Mouse (Mus musculus) CH12.LX (cell line): ENCODE data around the gene Vdr.

Experiments
- BHLHE40 ChIP-seq: IDR thresholded peaks from 2 replicates; pipeline ENCODE4 v1.6.1; 2011; ENCODE audit warnings: mild to moderate bottlenecking, low read depth, low read length, improper control_type of control experiment
- CHD2 ChIP-seq: IDR thresholded peaks from 2 replicates; pipeline ENCODE4 v1.6.1; 2011; ENCODE audit warnings: low read length, improper control_type of control experiment
- CTCF ChIP-seq, 2 experiments: IDR thresholded peaks in 1 of 2; conservative IDR thresholded peaks in 1 of 2; 2 replicates each; pipeline ENCODE4 v1.5.1; 2011 to 2012; ENCODE audit warnings: low read depth in 2 of 2, low read length in 2 of 2, improper control_type of control experiment in 1 of 2, inconsistent platforms in 1 of 2, mild to moderate bottlenecking in 1 of 2, moderate library complexity in 1 of 2
- E2F4 ChIP-seq: IDR thresholded peaks from 2 replicates; pipeline ENCODE4 v1.6.1; 2011; ENCODE audit warnings: low read depth, low read length, improper control_type of control experiment; ENCODE audit not compliant: insufficient replicate concordance
- EP300 ChIP-seq: IDR thresholded peaks from 2 replicates; pipeline ENCODE4 v1.6.1; 2011; ENCODE audit warnings: low read length, improper control_type of control experiment
- KAT2A ChIP-seq: IDR thresholded peaks from 2 replicates; pipeline ENCODE4 v1.6.1; 2012; ENCODE audit warnings: low read length, improper control_type of control experiment, inconsistent platforms; ENCODE audit not compliant: insufficient replicate concordance
- MAFK ChIP-seq: IDR thresholded peaks from 2 replicates; pipeline ENCODE4 v1.6.1; 2011; ENCODE audit warnings: low read length, improper control_type of control experiment; ENCODE audit not compliant: insufficient replicate concordance
- MAX ChIP-seq: IDR thresholded peaks from 2 replicates; pipeline ENCODE4 v1.6.1; 2011; ENCODE audit warnings: low read length, improper control_type of control experiment
- POLR2A ChIP-seq: IDR thresholded peaks from 2 replicates; pipeline ENCODE4 v1.6.1; 2011; ENCODE audit warnings: low read depth, mild to moderate bottlenecking, improper control_type of control experiment, low read length
- RAD21 ChIP-seq: IDR thresholded peaks from 2 replicates; pipeline ENCODE4 v1.6.1; 2011; ENCODE audit warnings: low read depth, mild to moderate bottlenecking, low read length, improper control_type of control experiment, moderate library complexity

GRCm38 (mm10) chr15:97914331-97914747 is 3.9 kb upstream of the Vdr start:
- TF ChIP-seq CTCF (conservative IDR thresholded peaks at IDR 0.05 in 1 of 2, IDR thresholded peaks at IDR 0.05 in 1 of 2; ENCODE audit: low read depth in 2 of 2, low read length in 2 of 2) (no peak), KAT2A (no peak), E2F4 (no peak), BHLHE40 (no peak), POLR2A (no peak), MAFK (no peak), CHD2 (no peak), RAD21 (no peak), EP300 (no peak), MAX (no peak)
